22 mouse cellular contexts compared by ENCODE assay signal in genomic region chr1:151957669-151958068, GRCm38 (mm10).
A peak's percentile ranks its signal among the peaks of the same experiment; 100 is the strongest.
DNase-seq lines count a peak whose midpoint lies in the region; ATAC-seq and TF ChIP-seq lines count a peak whose summit lies in the region.
"Had no signal": no experiment of that assay in that cellular context is flagged by ENCODE, and none has a peak within 500 bp of the region (broad histone marks: within the 10 kb centered on the region; RNA-seq: fewer than 3 reads in every experiment).

No protein-coding gene starts in this region.

- DNase-seq in embryo, embryonic 10 days (ENCODE audit: low spot score): peak; percentile 38
- DNase-seq in embryo, embryonic 10.5 days (ENCODE audit: low spot score): no peak
- no peak for DNase-seq in heart, embryonic 10.5 days (ENCODE audit: low spot score)
- no peak for DNase-seq in heart, postnatal 14 days
- no peak for DNase-seq in midbrain, embryonic 11.5 days (ENCODE audit: low spot score, missing footprints)
- no peak for DNase-seq in midbrain, embryonic 14.5 days
- no peak for DNase-seq in stomach, postnatal 0 days (ENCODE audit: low spot score)
- DNase-seq: adrenal gland, postnatal 25 days; cerebellum, adult 11 months; cerebellum, adult 8-10 months; cerebellum, postnatal 14 days; gastrocnemius, postnatal 25 days had no signal

- TF ChIP-seq EP300 in stomach, postnatal 0 days (optimal IDR thresholded peaks at IDR 0.05): no peak

- 31% methylated on average over 7 of the region's 7 CpGs for WGBS in heart, embryonic 10.5 days
- 21% methylated on average over 7 of the region's 7 CpGs for WGBS in midbrain, embryonic 11.5 days
- 19% methylated on average over 7 of the region's 7 CpGs for WGBS in midbrain, embryonic 14.5 days
- 63% methylated on average over 7 of the region's 7 CpGs for WGBS in stomach, postnatal 0 days

- H3K4me1 ChIP-seq in heart, embryonic 10.5 days: peaks cover 63% of the 10 kb centered on the region
- H3K4me1 ChIP-seq in midbrain, embryonic 11.5 days (ENCODE audit: control insufficient read depth, insufficient read depth, low read length): peaks cover 10% of the 10 kb centered on the region
- H3K4me1 ChIP-seq in midbrain, embryonic 14.5 days (ENCODE audit: control insufficient read depth, insufficient read depth, low read length): peaks cover 22% of the 10 kb centered on the region
- 0 out of 2 replicates have a peak, but pooled peaks cover 4% of the 10 kb centered on the region for H3K4me1 ChIP-seq in stomach, postnatal 0 days (replicated peaks; ENCODE audit: control insufficient read depth, insufficient read depth)

- no peaks in the 10 kb centered on the region for H3K9me3 ChIP-seq in heart, embryonic 10.5 days
- H3K9me3 ChIP-seq in midbrain, embryonic 11.5 days (ENCODE audit: control insufficient read depth, low read length): no peaks in the 10 kb centered on the region
- no peaks in the 10 kb centered on the region for H3K9me3 ChIP-seq in midbrain, embryonic 14.5 days (ENCODE audit: control insufficient read depth, low read length)
- no peaks in the 10 kb centered on the region; the same call in 1 of the 2 replicates for H3K9me3 ChIP-seq in stomach, postnatal 0 days (ENCODE audit: control insufficient read depth, low read length)
- H3K9me3 ChIP-seq: embryonic facial prominence, embryonic 13.5 days; forebrain, embryonic 12.5 days; hindbrain, embryonic 10.5 days had no signal

- no peaks in the 10 kb centered on the region for H3K27me3 ChIP-seq in heart, embryonic 10.5 days (ENCODE audit: insufficient read depth, poor library complexity, severe bottlenecking)
- H3K27me3 ChIP-seq in midbrain, embryonic 11.5 days (ENCODE audit: control insufficient read depth, insufficient read depth, low read length): no peaks in the 10 kb centered on the region
- no peaks in the 10 kb centered on the region for H3K27me3 ChIP-seq in midbrain, embryonic 14.5 days (ENCODE audit: control insufficient read depth, insufficient read depth, low read length)
- H3K27me3 ChIP-seq in stomach, postnatal 0 days (ENCODE audit: control insufficient read depth, insufficient read depth, low read length): no peaks in the 10 kb centered on the region
- H3K27me3 ChIP-seq: embryonic facial prominence, embryonic 13.5 days; forebrain, embryonic 12.5 days; Patski had no signal

- H3K9ac ChIP-seq in midbrain, embryonic 11.5 days (ENCODE audit: low read length): peak overlapping the region; percentile 27; the same call in 1 of the 2 replicates
- no peak overlapping the region for H3K9ac ChIP-seq in midbrain, embryonic 14.5 days (replicated peaks; ENCODE audit: low read length)
- H3K9ac ChIP-seq in stomach, postnatal 0 days (ENCODE audit: low read length): no peak overlapping the region
- H3K9ac ChIP-seq: embryonic facial prominence, embryonic 13.5 days; forebrain, embryonic 12.5 days had no signal

- H3K27ac ChIP-seq in heart, embryonic 10.5 days: 0 out of 2 replicates have a peak overlapping the region, but pooled peaks have one; percentile 60
- no peak overlapping the region for H3K27ac ChIP-seq in midbrain, embryonic 11.5 days (ENCODE audit: low read depth, low read length)
- no peak overlapping the region for H3K27ac ChIP-seq in midbrain, embryonic 14.5 days (replicated peaks; ENCODE audit: low read depth, low read length)
- H3K27ac ChIP-seq in stomach, postnatal 0 days (replicated peaks): no peak overlapping the region
- H3K27ac ChIP-seq: embryonic facial prominence, embryonic 13.5 days; forebrain, embryonic 12.5 days; hindbrain, embryonic 10.5 days had no signal

- H3K36me3 ChIP-seq in heart, embryonic 10.5 days: peaks cover 6% of the 10 kb centered on the region; the same call in 1 of the 2 replicates
- no peaks in the 10 kb centered on the region for H3K36me3 ChIP-seq in midbrain, embryonic 11.5 days (ENCODE audit: control insufficient read depth, insufficient read depth, low read length)
- no peaks in the 10 kb centered on the region for H3K36me3 ChIP-seq in midbrain, embryonic 14.5 days (ENCODE audit: control insufficient read depth, insufficient read depth, low read length)
- no peaks in the 10 kb centered on the region; the same call in 1 of the 2 replicates for H3K36me3 ChIP-seq in stomach, postnatal 0 days (ENCODE audit: control insufficient read depth, insufficient read depth, low read length)
- H3K36me3 ChIP-seq: forebrain, embryonic 12.5 days had no signal

- H3K4me3 ChIP-seq in heart, embryonic 10.5 days: no peak overlapping the region
- no peak overlapping the region for H3K4me3 ChIP-seq in midbrain, embryonic 11.5 days (ENCODE audit: low read depth, low read length)
- no peak overlapping the region for H3K4me3 ChIP-seq in midbrain, embryonic 14.5 days (replicated peaks; ENCODE audit: low read depth, low read length)
- H3K4me3 ChIP-seq in stomach, postnatal 0 days (ENCODE audit: low read depth, low read length): no peak overlapping the region
- H3K4me3 ChIP-seq: embryonic facial prominence, embryonic 13.5 days; forebrain, embryonic 12.5 days; hindbrain, embryonic 10.5 days had no signal

- TF ChIP-seq CTCF in stomach, postnatal 0 days (IDR thresholded peaks at IDR 0.05; ENCODE audit: low read depth): no peak

- 0 out of 2 replicates have a peak, but pooled peaks have one; percentile 30 for ATAC-seq in midbrain, embryonic 11.5 days (ENCODE audit: low FRiP score)
- no peak for ATAC-seq in midbrain, embryonic 14.5 days (ENCODE audit: low FRiP score, low TSS enrichment)
- ATAC-seq in stomach, postnatal 0 days (ENCODE audit: low FRiP score, low TSS enrichment): no peak
- ATAC-seq: activated CD4-positive, CD25-positive, alpha-beta regulatory T cell, adult 4 months; forebrain, embryonic 16.5 days; hindbrain, embryonic 16.5 days; inflammation-experienced regulatory T-cells, adult 6 months; intestine, postnatal 0 days; Patski had no signal

- intact Hi-C loops in heart, postnatal 14 days (cut with DNase I): no loop called here

- no peak overlapping the region for H3K4me2 ChIP-seq in midbrain, embryonic 11.5 days
- no peak overlapping the region for H3K4me2 ChIP-seq in midbrain, embryonic 14.5 days (ENCODE audit: low read length)
- H3K4me2 ChIP-seq in stomach, postnatal 0 days (replicated peaks; ENCODE audit: low read depth): no peak overlapping the region
- H3K4me2 ChIP-seq: embryonic facial prominence, embryonic 13.5 days; forebrain, embryonic 12.5 days; heart, embryonic 11.5 days had no signal
